Mouse (Mus musculus) stomach, embryonic 15.5 days (tissue): ENCODE measurements around the gene Lce3a. TPM values are rescaled to one million over a fixed set of nuclear protein-coding genes. Genes with fewer than 3 reads are reported as not detected.

ENCODE experiments used
- ATAC-seq: fragments of 200-750 bp; cut with Nextera tagmentation; 2 replicates; pipeline ENCODE4 v1.8.0; 2017; ENCODE audit warnings: low read depth, moderate number of reproducible peaks, moderate TSS enrichment; ENCODE audit not compliant: insufficient read depth, low FRiP score
- H3K27ac ChIP-seq: fragments of 300-500 bp; sonication (generic); 2 replicates; pipeline ENCODE4 v1.5.1; 2015; ENCODE audit warnings: mild to moderate bottlenecking, inconsistent platforms
- H3K27me3 ChIP-seq: fragments of 300-500 bp; sonication (generic); replicated peaks from 2 replicates; pipeline ENCODE4 v1.6.1; 2015; ENCODE audit warnings: inconsistent platforms
- H3K36me3 ChIP-seq: fragments of 300-500 bp; sonication (generic); 2 replicates; pipeline ENCODE4 v1.6.1; 2015; ENCODE audit warnings: inconsistent platforms
- H3K4me1 ChIP-seq: fragments of 300-500 bp; sonication (generic); 2 replicates; pipeline ENCODE4 v1.6.1; 2015; ENCODE audit warnings: inconsistent platforms
- H3K4me2 ChIP-seq: fragments of 300-500 bp; sonication (generic); 2 replicates; pipeline ENCODE4 v1.6.1; 2015; ENCODE audit warnings: mild to moderate bottlenecking, inconsistent platforms
- H3K4me3 ChIP-seq: fragments of 300-500 bp; sonication (generic); replicated peaks from 2 replicates; pipeline ENCODE4 v1.5.1; 2015; ENCODE audit warnings: inconsistent platforms
- H3K9ac ChIP-seq: fragments of 300-500 bp; sonication (generic); 2 replicates; pipeline ENCODE4 v1.6.1; 2015; ENCODE audit warnings: inconsistent platforms
- H3K9me3 ChIP-seq: fragments of 300-500 bp; sonication (generic); 2 replicates; pipeline ENCODE4 v1.6.1; 2016; ENCODE audit warnings: inconsistent platforms
- whole genome bisulfite sequencing: fragments of 180-500 bp; shearing (Covaris S2); methylation state at CpG from one replicate; pipeline ENCODE4 v1.1.7; 2015; 5-methylcytosine and 5-hydroxymethylcytosine counted together
- polyA plus RNA-seq: library from polyadenylated mRNA; unstranded; fragments of >200 nt; fragmentation: Nextera tagmentation; extraction: Ambion mirVana; gene quantifications from 2 replicates; pipeline ENCODE4 v1.2.1, GENCODE M21; 2015

Lce3a gene
- 0.62 TPM in 1 of 2 replicates, not detected in the other for polyA plus RNA-seq

DNA sequence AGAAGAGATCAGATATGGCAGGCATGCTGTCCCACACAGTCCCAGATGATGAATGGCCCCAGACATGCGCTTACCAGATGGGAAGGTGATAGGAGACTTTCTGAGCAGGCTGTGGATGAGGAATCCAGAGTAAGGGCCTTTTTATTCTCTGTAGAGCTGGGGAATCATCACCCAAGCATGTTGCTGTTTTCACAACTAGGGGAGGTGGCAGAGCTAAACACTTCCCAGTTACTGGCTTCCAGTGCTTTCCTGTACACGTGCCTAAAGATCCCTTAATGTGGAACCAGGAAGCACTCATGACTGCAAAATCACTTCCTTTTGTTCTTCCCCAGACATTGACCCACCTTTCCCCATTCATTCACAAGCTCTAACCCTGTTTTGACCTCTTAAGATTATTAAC lies at the start of gene Lce3a:
TSS of gene Lce3a (minus strand) at position 101 of the 400 bp plus-strand sequence.
- H3K36me3 ChIP-seq = no peaks in the 10 kb centered on the region
- no peak within 1 kb of the TSS for H3K4me2 ChIP-seq
- WGBS = 59% methylated on average over 2 of the region's 2 CpGs
- no peak within 1 kb of the TSS for H3K27ac ChIP-seq
- H3K4me1 ChIP-seq = no peaks in the 10 kb centered on the region
- H3K9me3 ChIP-seq = no peaks in the 10 kb centered on the region
- no peak within 1 kb of the TSS for H3K9ac ChIP-seq
- no peaks in the 10 kb centered on the region for H3K27me3 ChIP-seq
- no peak for ATAC-seq
- H3K4me3 ChIP-seq = no peak within 1 kb of the TSS

DNA sequence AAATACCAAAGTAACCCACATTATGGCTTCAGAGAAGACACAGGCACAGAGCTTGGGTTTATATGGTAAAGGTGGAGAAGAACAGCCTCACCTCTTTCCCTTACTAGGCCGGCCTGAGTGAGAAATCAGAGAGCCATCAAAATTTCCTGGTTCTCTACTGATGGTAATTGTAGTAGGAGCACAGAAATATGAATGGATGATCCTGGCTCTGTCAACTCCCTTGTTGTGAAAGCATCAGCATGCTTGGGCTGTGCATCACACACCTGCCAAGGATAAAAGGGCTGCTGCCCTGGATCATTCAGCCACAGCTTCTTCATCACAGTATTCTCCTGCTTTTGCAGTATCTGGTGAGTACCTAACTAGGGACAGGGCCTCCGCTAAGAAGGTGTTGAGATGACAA lies 40.7 kb upstream of the Lce3a start, which contains the start of gene Lce3e:
TSS of gene Lce3e (plus strand) at position 301 of the 400 bp plus-strand sequence.
- no peaks in the 10 kb centered on the region for H3K9me3 ChIP-seq
- H3K4me3 ChIP-seq = no peak within 1 kb of the TSS
- no peak for ATAC-seq

DNA sequence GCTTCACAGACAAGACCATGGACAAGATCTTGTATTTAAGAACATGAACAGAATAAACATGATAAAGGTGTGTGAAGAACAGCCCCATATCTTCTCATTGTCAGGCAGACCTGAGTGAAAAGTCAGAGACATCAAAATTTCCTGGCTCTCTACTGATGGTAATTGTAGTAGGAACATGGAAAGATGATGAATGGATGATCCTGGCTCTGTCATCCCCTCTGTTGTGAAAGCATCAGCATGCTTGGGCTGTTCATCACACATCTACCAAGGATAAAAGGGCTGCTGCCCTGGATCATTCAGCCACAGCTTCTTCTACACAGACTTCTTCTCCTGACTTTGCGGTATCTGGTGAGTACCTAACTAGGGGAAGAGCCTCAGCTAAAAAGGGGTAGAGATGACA lies 31.1 kb upstream of the Lce3a start, which contains the start of gene Lce3d:
TSS of gene Lce3d (plus strand) at position 301 of the 400 bp plus-strand sequence.
- no peaks in the 10 kb centered on the region for H3K9me3 ChIP-seq
- no peak within 1 kb of the TSS for H3K4me2 ChIP-seq
- H3K9ac ChIP-seq = no peak within 1 kb of the TSS
- H3K27ac ChIP-seq = no peak within 1 kb of the TSS
- WGBS = 79% methylated on average over 1 of the region's 1 CpGs
- H3K36me3 ChIP-seq = no peaks in the 10 kb centered on the region
- no peak for ATAC-seq
- no peaks in the 10 kb centered on the region for H3K27me3 ChIP-seq
- H3K4me3 ChIP-seq = no peak within 1 kb of the TSS
- no peaks in the 10 kb centered on the region for H3K4me1 ChIP-seq

More for the DNA sequence above, 40.7 kb upstream of the Lce3a start, which contains the start of gene Lce3e:
- WGBS = 86% methylated on average over 2 of the region's 2 CpGs
- Histone ChIP-seq H3K9ac (no peak within 1 kb of the TSS), H3K4me1 (no peaks in the 10 kb centered on the region), H3K27ac (no peak within 1 kb of the TSS), H3K4me2 (no peak within 1 kb of the TSS), H3K36me3 (no peaks in the 10 kb centered on the region), H3K27me3 (no peaks in the 10 kb centered on the region)

DNA sequence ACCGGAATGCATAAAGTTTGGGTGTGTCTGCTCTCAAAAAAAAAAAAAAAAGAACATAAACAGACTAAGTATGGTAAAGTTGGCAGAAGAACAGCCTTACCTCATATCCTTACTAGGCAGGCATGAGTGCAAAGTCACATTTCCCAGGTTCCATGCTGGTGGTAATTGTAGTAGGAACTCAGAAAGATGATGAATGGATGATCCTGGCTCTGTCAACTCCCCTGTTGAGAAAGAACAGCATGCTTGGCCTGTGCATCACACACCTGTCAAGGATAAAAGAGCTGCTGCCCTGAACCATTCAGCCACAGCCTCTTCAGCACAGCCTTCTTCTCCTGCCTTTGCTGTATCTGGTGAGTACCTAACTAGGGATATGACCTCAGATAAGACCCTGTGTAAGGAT lies 18.2 kb upstream of the Lce3a start, which contains the start of gene Lce3c:
TSS of gene Lce3c (plus strand) at position 301 of the 400 bp plus-strand sequence.
- Histone ChIP-seq H3K9ac (no peak within 1 kb of the TSS), H3K4me1 (no peaks in the 10 kb centered on the region), H3K9me3 (no peaks in the 10 kb centered on the region), H3K36me3 (no peaks in the 10 kb centered on the region), H3K4me3 (no peak within 1 kb of the TSS), H3K27me3 (no peaks in the 10 kb centered on the region), H3K27ac (no peak within 1 kb of the TSS), H3K4me2 (no peak within 1 kb of the TSS)
- WGBS = 67% methylated on average over 1 of the region's 1 CpGs
- ATAC-seq = no peak

DNA sequence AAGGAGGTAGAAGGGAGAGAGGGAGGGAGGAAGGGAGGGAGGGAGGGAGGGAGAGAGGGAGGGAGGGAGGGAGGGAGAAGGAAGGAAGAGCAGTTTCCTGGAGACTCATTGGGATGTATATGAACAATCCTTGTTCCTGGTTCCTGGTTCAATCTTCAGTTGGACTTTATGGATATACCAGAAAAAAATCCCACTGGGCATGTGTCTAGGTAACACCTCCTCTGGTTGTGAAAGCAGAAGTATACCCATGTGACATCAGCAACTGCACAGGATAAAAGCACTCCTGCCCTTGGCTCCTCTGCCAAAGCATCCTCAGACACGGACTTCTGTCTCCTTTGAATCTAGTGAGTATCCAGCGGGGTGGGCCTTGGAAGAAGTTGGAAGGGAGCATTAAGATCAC lies 6.6 kb upstream of the Lce3a start, which contains the start of gene Lce3b:
TSS of gene Lce3b (plus strand) at position 301 of the 400 bp plus-strand sequence.
- Histone ChIP-seq H3K9me3 (no peaks in the 10 kb centered on the region), H3K27ac (no peak within 1 kb of the TSS), H3K36me3 (no peaks in the 10 kb centered on the region), H3K9ac (no peak within 1 kb of the TSS), H3K27me3 (no peaks in the 10 kb centered on the region), H3K4me2 (no peak within 1 kb of the TSS), H3K4me3 (no peak within 1 kb of the TSS), H3K4me1 (no peaks in the 10 kb centered on the region)
- ATAC-seq = no peak
- 62% methylated on average over 2 of the region's 2 CpGs for WGBS

DNA sequence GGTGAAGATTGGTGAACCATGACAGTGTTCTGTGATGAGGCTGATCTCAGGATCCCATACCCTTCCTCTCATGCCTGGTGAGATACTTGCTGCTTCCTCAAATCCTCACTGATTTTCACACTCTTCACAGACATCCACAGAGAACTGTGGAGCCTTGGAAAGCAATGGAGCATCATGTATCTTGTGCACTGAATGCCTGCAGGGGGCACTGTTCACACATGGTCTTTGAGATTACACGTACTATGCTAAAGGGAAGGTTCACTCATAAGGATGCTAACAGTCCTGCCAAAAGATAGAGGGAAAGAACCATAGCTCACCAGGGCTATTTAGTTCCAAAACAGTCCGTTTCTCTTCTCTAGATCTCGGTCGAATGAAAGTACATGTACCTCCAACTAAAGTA lies 5.7 kb downstream of the Lce3a start:
- no peak overlapping the region for H3K4me3 ChIP-seq
- no peak overlapping the region for H3K4me2 ChIP-seq
- no peaks in the 10 kb centered on the region for H3K27me3 ChIP-seq
- no peaks in the 10 kb centered on the region for H3K9me3 ChIP-seq
- ATAC-seq = no peak
- WGBS = 49% methylated on average over 4 of the region's 4 CpGs
- H3K9ac ChIP-seq = no peak overlapping the region
- H3K36me3 ChIP-seq = no peaks in the 10 kb centered on the region
- H3K27ac ChIP-seq = no peak overlapping the region
- no peaks in the 10 kb centered on the region for H3K4me1 ChIP-seq

DNA sequence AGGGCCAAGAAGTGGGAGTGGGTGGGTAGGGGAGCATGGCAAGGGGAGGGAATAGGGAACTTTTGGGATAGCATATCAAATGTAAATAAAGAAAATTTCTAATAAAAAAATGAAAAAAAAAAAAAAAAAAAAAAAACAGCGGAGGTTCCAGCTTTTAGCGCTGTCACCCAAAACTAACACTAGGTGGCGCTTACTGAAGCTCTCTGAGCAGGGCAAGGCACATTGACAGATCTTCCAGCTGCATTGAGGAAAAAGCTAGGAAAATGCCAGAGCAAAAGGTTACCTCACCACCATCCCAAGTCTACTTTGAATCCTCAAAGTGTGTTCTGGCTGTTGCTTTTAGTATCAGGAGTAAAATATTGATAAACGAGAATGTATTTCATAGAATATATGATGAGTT lies 18.5 kb downstream of the Lce3a start:
- no peaks in the 10 kb centered on the region for H3K36me3 ChIP-seq
- no peak overlapping the region for H3K27ac ChIP-seq
- 26% methylated on average over 4 of the region's 4 CpGs for WGBS
- H3K4me2 ChIP-seq = no peak overlapping the region
- no peaks in the 10 kb centered on the region for H3K9me3 ChIP-seq
- no peak overlapping the region for H3K4me3 ChIP-seq
- no peak for ATAC-seq
- H3K4me1 ChIP-seq = no peaks in the 10 kb centered on the region
- no peaks in the 10 kb centered on the region for H3K27me3 ChIP-seq
- H3K9ac ChIP-seq = no peak overlapping the region

DNA sequence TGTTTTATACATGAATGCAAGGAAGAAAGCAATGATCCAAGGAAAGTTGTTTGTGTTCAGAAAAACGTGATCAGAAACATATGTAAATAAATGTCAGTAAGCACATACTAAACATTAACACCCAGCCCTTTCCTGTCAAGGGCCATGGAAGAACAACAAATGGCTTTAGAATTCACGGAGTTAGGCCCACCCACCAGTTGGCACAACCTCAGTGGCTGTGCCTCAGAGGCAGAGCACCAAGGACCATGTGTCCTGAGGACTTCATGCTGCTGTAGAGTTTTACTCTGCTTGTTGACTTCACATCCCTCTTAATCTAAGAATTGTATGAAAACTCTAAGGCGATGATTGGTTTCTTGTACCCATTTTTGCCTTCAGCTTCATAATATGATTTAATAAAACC lies 20.8 kb downstream of the Lce3a start:
- Histone ChIP-seq H3K4me3 (no peak overlapping the region), H3K4me1 (no peaks in the 10 kb centered on the region), H3K27ac (no peak overlapping the region), H3K36me3 (no peaks in the 10 kb centered on the region), H3K4me2 (no peak overlapping the region), H3K9me3 (no peaks in the 10 kb centered on the region), H3K9ac (no peak overlapping the region), H3K27me3 (no peaks in the 10 kb centered on the region)
- ATAC-seq = no peak
- 40% methylated on average over 3 of the region's 3 CpGs for WGBS

DNA sequence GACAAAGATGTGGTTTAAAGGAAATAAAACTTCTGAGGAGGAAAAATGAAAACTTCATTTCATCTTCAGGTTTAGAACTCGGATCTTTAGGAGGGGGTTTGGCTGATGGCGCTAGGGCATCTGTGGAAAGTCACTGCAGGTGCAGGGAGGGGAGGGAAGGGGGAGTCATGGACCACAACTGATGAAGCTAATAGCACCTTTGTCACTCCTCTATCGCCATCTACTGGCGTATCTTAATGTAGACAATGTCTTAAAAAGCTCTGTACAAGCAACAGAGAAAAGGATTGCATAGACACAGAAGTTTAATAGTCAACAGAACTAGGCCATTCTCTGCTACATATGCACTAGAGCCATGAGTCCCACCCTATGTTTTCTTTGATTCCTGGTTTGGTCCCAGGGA lies 22.4 kb downstream of the Lce3a start:
- H3K27me3 ChIP-seq = no peaks in the 10 kb centered on the region
- no peaks in the 10 kb centered on the region for H3K36me3 ChIP-seq
- H3K9ac ChIP-seq = no peak overlapping the region
- ATAC-seq = no peak
- H3K27ac ChIP-seq = no peak overlapping the region
- H3K4me3 ChIP-seq = no peak overlapping the region
- no peaks in the 10 kb centered on the region for H3K9me3 ChIP-seq
- 33% methylated on average over 4 of the region's 4 CpGs for WGBS
- H3K4me2 ChIP-seq = no peak overlapping the region
- no peaks in the 10 kb centered on the region for H3K4me1 ChIP-seq

DNA sequence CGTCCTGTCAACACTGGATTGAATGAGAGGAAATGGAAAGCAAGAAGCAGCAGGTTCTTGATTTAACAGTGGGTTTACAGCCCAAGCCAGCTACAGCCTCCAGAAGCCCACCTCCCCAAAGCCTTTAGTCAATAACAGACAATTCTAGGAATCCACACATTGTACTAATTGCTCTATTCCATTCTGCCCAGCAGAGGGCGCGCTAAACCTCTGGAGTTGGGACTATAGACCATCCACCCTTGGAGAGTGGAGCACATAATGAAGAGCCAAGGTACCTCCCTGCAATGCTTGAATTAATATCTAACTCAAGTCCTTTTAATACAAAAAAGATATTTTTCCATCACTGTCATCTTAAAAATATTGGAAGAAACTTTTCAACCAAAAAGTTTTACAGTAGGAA lies 23.0 kb downstream of the Lce3a start:
- no peak overlapping the region for H3K9ac ChIP-seq
- H3K4me1 ChIP-seq = no peaks in the 10 kb centered on the region
- H3K4me2 ChIP-seq = no peak overlapping the region
- H3K36me3 ChIP-seq = no peaks in the 10 kb centered on the region
- 22% methylated on average over 3 of the region's 3 CpGs for WGBS
- no peaks in the 10 kb centered on the region for H3K9me3 ChIP-seq
- H3K4me3 ChIP-seq = no peak overlapping the region
- ATAC-seq = no peak
- H3K27me3 ChIP-seq = no peaks in the 10 kb centered on the region
- no peak overlapping the region for H3K27ac ChIP-seq

DNA sequence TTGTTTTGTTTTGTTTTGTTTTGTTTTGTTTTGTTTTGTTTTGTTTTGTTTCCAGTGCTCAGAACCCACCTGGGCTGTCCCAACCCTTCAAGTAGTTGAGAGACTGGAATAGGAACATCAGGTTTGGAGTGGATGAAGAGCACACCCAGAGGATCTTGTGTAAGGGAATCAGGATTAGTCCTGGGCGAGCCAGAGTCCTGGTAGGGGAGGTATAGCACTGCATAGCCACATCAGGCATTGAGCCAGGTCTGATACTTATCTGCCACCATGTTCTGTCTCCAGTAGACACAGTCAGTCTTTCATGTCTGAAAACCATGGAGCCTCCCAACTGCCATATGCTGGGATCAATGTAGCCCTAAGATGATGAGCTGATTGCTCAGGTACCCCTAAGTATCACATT lies 31.5 kb downstream of the Lce3a start:
- H3K27me3 ChIP-seq = no peaks in the 10 kb centered on the region
- WGBS = 54% methylated on average over 1 of the region's 1 CpGs

DNA sequence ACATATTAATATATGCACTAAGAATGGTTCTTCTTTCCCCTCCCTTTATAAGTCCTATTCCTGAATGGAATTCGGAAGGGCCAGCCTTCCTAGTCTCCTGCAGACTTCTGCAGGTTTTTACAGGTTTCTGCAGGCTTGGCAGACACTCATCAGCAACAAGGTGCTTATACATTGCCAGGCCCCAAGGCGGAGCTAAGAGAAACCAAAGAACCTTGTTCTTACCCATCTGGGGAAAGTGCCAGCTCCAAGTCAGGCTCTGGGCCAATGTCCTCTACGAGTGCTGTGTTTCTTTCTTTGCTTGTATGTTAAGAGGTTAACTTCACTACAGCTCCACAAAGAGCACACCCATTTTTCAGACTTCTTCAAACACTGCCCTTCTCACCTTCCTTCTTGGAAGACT lies 32.0 kb downstream of the Lce3a start:
- Histone ChIP-seq H3K4me2 (no peak overlapping the region), H3K9ac (no peak overlapping the region), H3K4me3 (no peak overlapping the region), H3K36me3 (no peaks in the 10 kb centered on the region), H3K27ac (no peak overlapping the region), H3K27me3 (no peaks in the 10 kb centered on the region), H3K4me1 (no peaks in the 10 kb centered on the region), H3K9me3 (no peaks in the 10 kb centered on the region)
- 57% methylated on average over 3 of the region's 3 CpGs for WGBS
- no peak for ATAC-seq

More for the DNA sequence above, 31.5 kb downstream of the Lce3a start:
- Histone ChIP-seq H3K36me3 (no peaks in the 10 kb centered on the region), H3K27ac (no peak overlapping the region), H3K4me3 (no peak overlapping the region), H3K4me1 (no peaks in the 10 kb centered on the region), H3K4me2 (no peak overlapping the region), H3K9ac (no peak overlapping the region), H3K9me3 (no peaks in the 10 kb centered on the region)
- ATAC-seq = no peak
